Mouse (Mus musculus) limb, embryonic 11.5 days (tissue): ENCODE results near the gene Hist1h2ad. TPM values are rescaled to one million over a fixed set of nuclear protein-coding genes. Genes with fewer than 3 reads are reported as not detected.
"Not testable (repeated sequence)": the region's sequence is repeated elsewhere in the genome, so short reads cannot be mapped to it uniquely, and the experiment has no call there.

Experiments used
- ATAC-seq: fragments of 200-750 bp; cut with Nextera tagmentation; 2 replicates; pipeline ENCODE4 v1.8.0; 2017; ENCODE audit warnings: low read depth; ENCODE audit not compliant: insufficient number of reproducible peaks, low FRiP score, low TSS enrichment
- DNase-seq: peaks from one replicate; pipeline ENCODE4 v3.0.0-alpha.2; 2015; ENCODE audit warnings: low spot score
- H3K27ac ChIP-seq: fragments of 300-500 bp; sonication (generic); replicated peaks from 2 replicates; pipeline ENCODE4 v1.5.1; 2014; ENCODE audit warnings: low read depth, mild to moderate bottlenecking, low read length
- H3K27me3 ChIP-seq: fragments of 300-500 bp; sonication (generic); 2 replicates; pipeline ENCODE4 v1.6.1; 2014; ENCODE audit warnings: mild to moderate bottlenecking, low read length, mixed read lengths; ENCODE audit not compliant: control insufficient read depth, insufficient read depth
- H3K36me3 ChIP-seq: fragments of 300-500 bp; sonication (generic); 2 replicates; pipeline ENCODE4 v1.6.1; 2014; ENCODE audit warnings: mild to moderate bottlenecking, low read length, moderate library complexity, mixed read lengths; ENCODE audit not compliant: control insufficient read depth, insufficient read depth
- H3K4me1 ChIP-seq: fragments of 300-500 bp; sonication (generic); 2 replicates; pipeline ENCODE4 v1.6.1; 2014; ENCODE audit warnings: low read length, mixed read lengths; ENCODE audit not compliant: control insufficient read depth, insufficient read depth
- H3K4me2 ChIP-seq: fragments of 300-500 bp; sonication (generic); 2 replicates; pipeline ENCODE4 v1.6.1; 2014; ENCODE audit warnings: low read depth, mild to moderate bottlenecking, moderate library complexity; ENCODE audit not compliant: severe bottlenecking
- H3K4me3 ChIP-seq: fragments of 300-500 bp; sonication (generic); 2 replicates; pipeline ENCODE4 v1.5.1; 2014; ENCODE audit warnings: low read depth, low read length
- H3K9ac ChIP-seq: fragments of 300-500 bp; sonication (generic); 2 replicates; pipeline ENCODE4 v1.6.1; 2014; ENCODE audit warnings: mild to moderate bottlenecking, low read length
- H3K9me3 ChIP-seq: fragments of 300-500 bp; sonication (generic); 2 replicates; pipeline ENCODE4 v1.6.1; 2016; ENCODE audit warnings: low read length; ENCODE audit not compliant: control insufficient read depth
- WGBS: fragments of 180-500 bp; shearing (Covaris S2); extraction: QIAGEN DNeasy Blood & Tissue Kit; methylation state at CpG from one replicate; pipeline ENCODE4 v1.1.7; 2014; 5-methylcytosine and 5-hydroxymethylcytosine counted together
- polyA plus RNA-seq: library from polyadenylated mRNA; unstranded; fragments of >200 nt; fragmentation: Nextera tagmentation; extraction: Ambion mirVana; gene quantifications from 2 replicates; pipeline ENCODE4 v1.2.1, GENCODE M21; 2014

Hist1h2ad gene
- polyA plus RNA-seq, 1 experiment from 2014 or later, result 3.1 TPM

- WGBS, result under 1% methylated on average over 18 of the region's 18 CpGs
- DNase-seq, result peak; percentile 89
- peak overlapping the region; percentile 68 for H3K4me3 ChIP-seq
- ATAC-seq, result peak; percentile 81
- H3K9ac ChIP-seq, result peak overlapping the region; percentile 93
- H3K27ac ChIP-seq, result peak overlapping the region; percentile 100
- H3K36me3 ChIP-seq, result no peaks in the 10 kb centered on the region
- 0 out of 2 replicates have a peak, but pooled peaks cover 2% of the 10 kb centered on the region for H3K4me1 ChIP-seq
- no peaks in the 10 kb centered on the region for H3K27me3 ChIP-seq
- H3K9me3 ChIP-seq, result no peaks in the 10 kb centered on the region
- peak overlapping the region; percentile 86 for H3K4me2 ChIP-seq
Measured at GRCm38 (mm10) chr13:23555839-23556416, 18.3 kb upstream of the Hist1h2ad start.

GRCm38 (mm10) chr13:23556906-23557305, 17.3 kb upstream of the Hist1h2ad start:
- 72% methylated on average over 3 of the region's 3 CpGs for WGBS
- no peak overlapping the region; the same call in 1 of the 2 replicates for H3K4me2 ChIP-seq
- H3K9ac ChIP-seq, result no peak overlapping the region
- H3K36me3 ChIP-seq, result no peaks in the 10 kb centered on the region
- ATAC-seq, result no peak
- DNase-seq, result no peak
- H3K4me1 ChIP-seq, result 0 out of 2 replicates have a peak, but pooled peaks cover 2% of the 10 kb centered on the region
- H3K9me3 ChIP-seq, result no peaks in the 10 kb centered on the region
- H3K27ac ChIP-seq, result peak overlapping the region; percentile 65
- H3K4me3 ChIP-seq, result no peak overlapping the region
- no peaks in the 10 kb centered on the region for H3K27me3 ChIP-seq

GRCm38 (mm10) chr13:23560699-23561098, 13.5 kb upstream of the Hist1h2ad start:
- H3K4me1 ChIP-seq, H3K4me3 ChIP-seq, H3K9me3 ChIP-seq, H3K9ac ChIP-seq, H3K36me3 ChIP-seq, H3K27me3 ChIP-seq, H3K27ac ChIP-seq, ATAC-seq, DNase-seq: not testable (repeated sequence)
- 32% methylated on average over 2 of the region's 2 CpGs for WGBS
- peak overlapping the region; percentile 13; the same call in 1 of the 2 replicates for H3K4me2 ChIP-seq

GRCm38 (mm10) chr13:23561531-23561882, 12.7 kb upstream of the Hist1h2ad start:
- H3K9ac ChIP-seq, result not testable (repeated sequence)

GRCm38 (mm10) chr13:23561883-23562659, 12.1 kb upstream of the Hist1h2ad start, which contains the start of gene Hist1h3e:
Gene Hist1h3e (minus strand): TSS chr13:23562369.
- DNase-seq, result peak; percentile 96
- not testable (repeated sequence) for H3K9me3 ChIP-seq, H3K36me3 ChIP-seq, H3K4me1 ChIP-seq, H3K27me3 ChIP-seq
- Histone ChIP-seq H3K4me2 (peak within 1 kb of the TSS; percentile 54), H3K4me3 (peak within 1 kb of the TSS; percentile 31), H3K9ac (peak within 1 kb of the TSS; percentile 53), H3K27ac (peak within 1 kb of the TSS; percentile 96)
- ATAC-seq, result peak; percentile 99
- WGBS, result under 1% methylated on average over 42 of the region's 67 CpGs

More at GRCm38 (mm10) chr13:23561531-23561882, 12.7 kb upstream of the Hist1h2ad start:
- DNase-seq, H3K9me3 ChIP-seq, H3K27me3 ChIP-seq, H3K36me3 ChIP-seq, H3K4me1 ChIP-seq, ATAC-seq: not testable (repeated sequence)
- peak overlapping the region; percentile 31 for H3K4me3 ChIP-seq
- WGBS, result 0% methylated on average over 2 of the region's 5 CpGs
- peak overlapping the region; percentile 54 for H3K4me2 ChIP-seq
- peak overlapping the region; percentile 96 for H3K27ac ChIP-seq

- Histone ChIP-seq H3K36me3 (no peaks in the 10 kb centered on the region), H3K27me3 (no peaks in the 10 kb centered on the region), H3K27ac (peak overlapping the region; percentile 96), H3K9ac (peak overlapping the region; percentile 53), H3K4me3 (peak overlapping the region; percentile 18), H3K4me1 (no peaks in the 10 kb centered on the region), H3K9me3 (no peaks in the 10 kb centered on the region), H3K4me2 (peak overlapping the region; percentile 54)
- peak; percentile 65; the same call in 1 of the 2 replicates for ATAC-seq
- peak; percentile 64 for DNase-seq
- 4% methylated on average over 18 of the region's 18 CpGs for WGBS
Measured at GRCm38 (mm10) chr13:23562699-23563462, 11.3 kb upstream of the Hist1h2ad start.

- H3K36me3 ChIP-seq, result no peaks in the 10 kb centered on the region
- ATAC-seq (no peak), DNase-seq (no peak)
- H3K4me2 ChIP-seq, result no peak overlapping the region
- H3K27ac ChIP-seq, result peak overlapping the region; percentile 96; the same call in 1 of the 2 replicates
- no peak overlapping the region for H3K9ac ChIP-seq
- no peak overlapping the region for H3K4me3 ChIP-seq
- H3K27me3 ChIP-seq, result no peaks in the 10 kb centered on the region
- no peaks in the 10 kb centered on the region for H3K4me1 ChIP-seq
- no peaks in the 10 kb centered on the region for H3K9me3 ChIP-seq
- WGBS, result 91% methylated on average over 2 of the region's 2 CpGs
Measured at GRCm38 (mm10) chr13:23564482-23564881, 9.7 kb upstream of the Hist1h2ad start.
